Mouse (Mus musculus) stomach, postnatal 0 days (tissue): ENCODE results near the gene Fbxl13.

Source experiments
- CTCF ChIP-seq: IDR thresholded peaks from 2 replicates; pipeline ENCODE4 v1.5.1; 2016; ENCODE audit warnings: antibody characterized with exemption, low read depth, mild to moderate bottlenecking, moderate library complexity
- EP300 ChIP-seq: optimal IDR thresholded peaks from 2 replicates; pipeline ENCODE3; 2016; ENCODE audit warnings: antibody characterized with exemption

- TF ChIP-seq CTCF (no peak), EP300 (no peak)
Observed at GRCm38 (mm10) chr5:21526835-21527485, 118.5 kb downstream of the Fbxl13 start.
